Mouse (Mus musculus): Measurements from ENCODE around the gene Adamts8. TPM values are rescaled to one million over a fixed set of nuclear protein-coding genes. Genes with fewer than 3 reads are reported as not detected.

Gene Adamts8
- polyA plus RNA-seq, 1 experiment, result 2.0 TPM

DNA sequence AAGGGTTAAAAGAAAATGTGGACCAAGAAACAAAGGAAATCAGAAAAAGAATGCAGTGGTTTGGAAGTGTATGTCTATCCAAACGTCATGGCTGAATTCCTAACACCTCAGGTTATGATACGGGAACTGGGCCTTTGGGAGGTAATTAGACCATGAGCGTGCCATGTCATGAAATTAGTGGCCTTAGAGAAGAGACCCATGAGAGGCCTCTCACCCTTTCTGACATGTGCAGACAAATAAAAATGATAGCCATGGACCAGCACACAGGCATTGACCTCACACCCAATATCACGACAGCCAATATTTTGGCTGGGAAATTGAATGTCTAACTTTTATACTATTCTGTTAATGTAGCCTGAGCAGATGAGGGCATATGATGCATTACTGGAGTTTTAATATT, 60.2 kb downstream of the Adamts8 start:
- Histone ChIP-seq H3K4me3 (ENCODE audit: insufficient read depth, low read length) (no peak overlapping the region), H3K4me1 (ENCODE audit: control insufficient read depth, insufficient read depth, low read length) (no peaks in the 10 kb centered on the region), H3K27ac (ENCODE audit: insufficient read depth, low read length) (no peak overlapping the region)
- no peak for TF ChIP-seq CTCF (IDR thresholded peaks at IDR 0.05; ENCODE audit: extremely low read depth, insufficient read depth, low read length)
- TF ChIP-seq POLR2A (IDR thresholded peaks at IDR 0.05; ENCODE audit: extremely low read depth, insufficient read depth, low read length), result no peak

DNA sequence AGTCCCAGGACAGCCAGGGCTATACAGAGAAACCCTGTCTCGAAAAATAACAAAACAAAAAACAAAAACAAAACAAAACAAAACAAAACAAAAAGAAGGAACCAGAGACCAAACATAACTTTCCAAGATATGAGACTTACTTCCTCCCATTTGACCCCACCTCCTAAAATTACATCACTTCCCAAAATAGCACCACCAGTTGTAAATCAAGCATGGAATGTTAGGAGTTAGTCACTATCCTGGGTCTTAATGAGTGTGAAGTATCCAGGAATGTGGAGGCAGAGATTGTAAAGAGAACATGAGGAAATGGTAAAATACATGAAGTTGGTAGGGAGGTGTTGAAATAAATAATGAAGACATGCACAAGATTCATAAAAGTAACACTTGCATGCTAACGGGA, 67.0 kb downstream of the Adamts8 start:
- Histone ChIP-seq H3K4me3 (ENCODE audit: insufficient read depth, low read length) (no peak overlapping the region), H3K27ac (ENCODE audit: insufficient read depth, low read length) (no peak overlapping the region), H3K4me1 (ENCODE audit: control insufficient read depth, insufficient read depth, low read length) (peaks cover 1% of the 10 kb centered on the region; the same call in 1 of the 2 replicates)
- no peak for TF ChIP-seq CTCF (IDR thresholded peaks at IDR 0.05; ENCODE audit: extremely low read depth, insufficient read depth, low read length)
- no peak for TF ChIP-seq POLR2A (IDR thresholded peaks at IDR 0.05; ENCODE audit: extremely low read depth, insufficient read depth, low read length)

DNA sequence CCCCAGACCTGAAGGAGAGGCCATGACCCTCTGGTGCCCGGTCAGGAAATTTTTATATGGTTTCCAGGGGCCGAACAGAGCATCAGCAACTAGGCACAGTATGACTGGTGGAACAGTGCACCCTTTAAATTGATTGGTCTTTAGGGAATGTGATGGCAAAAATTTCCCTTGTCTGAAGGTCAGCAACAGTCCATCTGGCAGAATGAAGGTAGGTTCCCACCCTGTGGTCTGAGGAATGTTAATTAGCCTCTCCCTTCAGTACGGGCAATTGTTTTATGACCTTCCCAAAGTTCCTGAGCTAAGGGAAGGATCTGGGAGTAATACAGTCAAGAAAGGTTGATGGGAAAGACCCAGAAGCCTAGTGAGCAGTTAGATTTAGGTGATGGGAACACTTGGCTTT, 67.7 kb downstream of the Adamts8 start:
- H3K4me1 ChIP-seq (ENCODE audit: control insufficient read depth, insufficient read depth, low read length), result peaks cover 1% of the 10 kb centered on the region; the same call in 1 of the 2 replicates
- H3K27ac ChIP-seq (ENCODE audit: insufficient read depth, low read length), result no peak overlapping the region
- TF ChIP-seq CTCF (IDR thresholded peaks at IDR 0.05; ENCODE audit: extremely low read depth, insufficient read depth, low read length) (no peak), POLR2A (IDR thresholded peaks at IDR 0.05; ENCODE audit: extremely low read depth, insufficient read depth, low read length) (no peak)
- H3K4me3 ChIP-seq (ENCODE audit: insufficient read depth, low read length), result no peak overlapping the region

DNA sequence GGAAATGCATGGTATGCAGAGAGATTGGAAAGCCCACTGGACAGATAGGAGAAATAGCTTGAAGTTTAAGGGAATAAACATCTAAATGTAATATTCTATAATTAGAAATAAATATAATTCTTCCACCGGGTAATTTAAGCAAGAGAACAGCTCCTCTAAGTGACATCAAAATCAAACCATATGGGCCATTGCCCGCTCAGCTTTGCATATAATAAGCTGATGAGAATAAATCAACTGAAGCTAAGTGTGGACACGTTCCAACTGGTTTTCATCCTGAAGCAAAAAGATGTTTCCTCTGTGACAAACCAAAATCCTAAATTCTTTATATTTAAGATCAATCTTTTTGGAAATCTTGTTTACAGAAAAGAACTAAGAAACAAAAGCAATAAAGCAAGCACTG, 68.4 kb downstream of the Adamts8 start:
- H3K27ac ChIP-seq (ENCODE audit: insufficient read depth, low read length), result no peak overlapping the region
- H3K4me3 ChIP-seq (ENCODE audit: insufficient read depth, low read length), result no peak overlapping the region
- TF ChIP-seq CTCF (IDR thresholded peaks at IDR 0.05; ENCODE audit: extremely low read depth, insufficient read depth, low read length) (no peak), POLR2A (IDR thresholded peaks at IDR 0.05; ENCODE audit: extremely low read depth, insufficient read depth, low read length) (no peak)
- H3K4me1 ChIP-seq (ENCODE audit: control insufficient read depth, insufficient read depth, low read length), result peaks cover 1% of the 10 kb centered on the region; the same call in 1 of the 2 replicates

DNA sequence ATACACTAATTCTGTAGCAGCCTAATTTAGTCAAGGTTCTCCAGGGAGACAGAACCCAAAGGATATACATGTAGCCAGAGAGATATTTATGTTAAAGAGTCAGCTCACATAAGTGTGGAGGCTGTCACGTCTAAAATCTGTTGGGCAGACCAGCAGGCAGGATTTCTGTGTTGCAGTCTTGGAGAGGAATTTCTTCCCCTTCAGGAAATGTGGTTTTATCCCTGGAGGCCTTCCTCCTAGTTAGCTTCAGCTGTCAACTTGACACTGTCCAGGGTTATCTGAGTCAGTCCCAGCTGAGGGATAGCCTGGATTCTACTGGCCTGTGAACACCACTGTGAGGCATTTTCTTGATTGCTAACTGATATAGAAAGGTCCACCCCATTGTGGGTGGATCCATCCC, 69.2 kb downstream of the Adamts8 start:
- Histone ChIP-seq H3K4me1 (ENCODE audit: control insufficient read depth, insufficient read depth, low read length) (peaks cover 1% of the 10 kb centered on the region; the same call in 1 of the 2 replicates), H3K4me3 (ENCODE audit: insufficient read depth, low read length) (no peak overlapping the region), H3K27ac (ENCODE audit: insufficient read depth, low read length) (no peak overlapping the region; the same call in 1 of the 2 replicates)
- TF ChIP-seq CTCF (IDR thresholded peaks at IDR 0.05; ENCODE audit: extremely low read depth, insufficient read depth, low read length) (no peak), POLR2A (IDR thresholded peaks at IDR 0.05; ENCODE audit: extremely low read depth, insufficient read depth, low read length) (no peak)

DNA sequence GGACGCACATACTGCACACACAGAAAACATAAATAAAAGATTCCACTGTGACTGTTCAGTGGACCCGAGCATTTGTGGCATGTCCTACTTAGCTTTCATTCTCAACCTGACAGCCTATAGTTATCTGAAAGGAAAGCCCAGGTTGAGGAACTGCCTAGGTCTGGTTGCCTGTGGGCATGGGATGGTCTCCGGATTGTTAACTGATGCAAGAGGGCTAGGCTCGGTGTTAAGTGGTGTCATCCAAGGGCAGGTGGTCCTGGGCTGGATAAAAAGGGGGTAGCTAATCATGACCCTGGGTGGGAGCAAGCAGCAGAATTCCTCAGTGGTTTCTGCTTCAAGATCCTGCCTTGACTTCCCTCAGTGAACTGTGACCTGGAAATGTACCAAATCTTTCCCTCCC, 70.3 kb downstream of the Adamts8 start:
- peaks cover 1% of the 10 kb centered on the region; the same call in 1 of the 2 replicates for H3K4me1 ChIP-seq (ENCODE audit: control insufficient read depth, insufficient read depth, low read length)
- no peak overlapping the region for H3K4me3 ChIP-seq (ENCODE audit: insufficient read depth, low read length)
- TF ChIP-seq CTCF (IDR thresholded peaks at IDR 0.05; ENCODE audit: extremely low read depth, insufficient read depth, low read length) (no peak), POLR2A (IDR thresholded peaks at IDR 0.05; ENCODE audit: extremely low read depth, insufficient read depth, low read length) (no peak)
- no peak overlapping the region for H3K27ac ChIP-seq (ENCODE audit: insufficient read depth, low read length)

DNA sequence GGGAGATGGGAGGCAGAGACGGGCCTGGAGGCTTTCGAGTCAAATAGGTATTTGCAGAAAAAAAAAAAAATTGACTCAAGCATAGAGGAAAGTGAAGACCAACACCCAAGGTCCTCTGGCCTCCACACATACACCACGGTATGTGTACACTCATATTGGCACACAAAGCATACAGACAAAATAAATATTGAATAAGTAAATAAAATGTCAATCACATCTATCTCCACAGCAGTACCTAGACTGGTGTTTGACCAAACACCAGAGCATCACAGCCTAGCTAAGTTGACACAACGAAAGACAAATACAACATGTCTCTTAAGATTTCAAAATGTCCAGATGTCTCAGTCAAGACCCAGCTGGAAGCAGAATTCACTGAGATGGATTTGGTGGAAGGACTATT, 71.1 kb downstream of the Adamts8 start:
- Histone ChIP-seq H3K4me1 (ENCODE audit: control insufficient read depth, insufficient read depth, low read length) (peaks cover 1% of the 10 kb centered on the region; the same call in 1 of the 2 replicates), H3K4me3 (ENCODE audit: insufficient read depth, low read length) (no peak overlapping the region), H3K27ac (ENCODE audit: insufficient read depth, low read length) (no peak overlapping the region)
- TF ChIP-seq POLR2A (IDR thresholded peaks at IDR 0.05; ENCODE audit: extremely low read depth, insufficient read depth, low read length) (no peak), CTCF (IDR thresholded peaks at IDR 0.05; ENCODE audit: extremely low read depth, insufficient read depth, low read length) (no peak)

Other genes starting within 250 kb of the Adamts8 start
- gene Adamts15, start 20.1 kb upstream of the Adamts8 start, polyA plus RNA-seq (2012; rRNA removed), result 3.6 and 3.7 TPM in 2 replicates
- gene Zbtb44, start 88.1 kb downstream of the Adamts8 start, polyA plus RNA-seq (2012; rRNA removed), result 8.5 and 8.6 TPM in 2 replicates
- gene St14, start 189.3 kb downstream of the Adamts8 start, polyA plus RNA-seq (2012; rRNA removed), result 0.29 and 0.55 TPM in 2 replicates